Mouse (Mus musculus): Measurements from ENCODE around the gene Olfr764-ps1. TPM values are rescaled to one million over a fixed set of nuclear protein-coding genes. Genes with fewer than 3 reads are reported as not detected.
A peak's percentile ranks its signal among the peaks of the same experiment; 100 is the strongest.
"Not testable (repeated sequence)": the region's sequence is repeated elsewhere in the genome, so short reads cannot be mapped to it uniquely, and the experiment has no call there.

Olfr764-ps1 gene
- total RNA-seq (2021), result not detected in 2 replicates
- long read RNA-seq, result 0 reads

GRCm38 (mm10) chr10:129039796-129040195, at the start of gene Olfr764-ps1:
Gene Olfr764-ps1, minus strand, starts transcription at chr10:129039896.
- no peak for DNase-seq

- DNase-seq, result not testable (repeated sequence)
Observed at GRCm38 (mm10) chr10:129082810-129083209, 43.1 kb upstream of the Olfr764-ps1 start, which contains the start of gene Olfr767. Gene Olfr767, minus strand, starts transcription at chr10:129082910.

GRCm38 (mm10) chr10:129068877-129069276, 29.2 kb upstream of the Olfr764-ps1 start, which contains the start of gene Olfr766-ps1:
Gene Olfr766-ps1, minus strand, starts transcription at chr10:129068977.
- DNase-seq, result no peak

GRCm38 (mm10) chr10:129049898-129050297, 10.2 kb upstream of the Olfr764-ps1 start, which contains the start of gene Olfr765:
Gene Olfr765, minus strand, starts transcription at chr10:129049998.
- not testable (repeated sequence) for DNase-seq

DNA sequence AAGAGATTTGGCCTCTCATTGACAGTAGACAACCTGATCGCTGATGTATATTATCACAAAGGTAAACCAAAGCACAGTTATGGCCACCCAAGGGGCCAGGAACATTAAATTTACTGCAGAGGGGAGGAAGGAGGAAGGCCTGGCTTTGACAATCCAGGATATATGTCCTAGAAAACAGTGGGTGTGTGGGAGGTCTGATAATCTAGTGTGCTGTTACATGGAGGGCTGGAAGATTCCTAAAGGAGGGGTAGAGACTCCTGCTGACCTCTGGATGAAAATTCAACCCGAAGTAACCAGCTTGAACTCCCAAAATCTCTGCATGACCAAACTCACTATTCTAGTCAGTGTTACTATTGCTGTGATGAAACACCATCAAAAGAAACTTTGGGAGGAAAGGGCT, 11.4 kb downstream of the Olfr764-ps1 start:
- no peak for DNase-seq

GRCm38 (mm10) chr10:129026018-129026662, 13.6 kb downstream of the Olfr764-ps1 start:
- peak; percentile 31 for DNase-seq

DNA sequence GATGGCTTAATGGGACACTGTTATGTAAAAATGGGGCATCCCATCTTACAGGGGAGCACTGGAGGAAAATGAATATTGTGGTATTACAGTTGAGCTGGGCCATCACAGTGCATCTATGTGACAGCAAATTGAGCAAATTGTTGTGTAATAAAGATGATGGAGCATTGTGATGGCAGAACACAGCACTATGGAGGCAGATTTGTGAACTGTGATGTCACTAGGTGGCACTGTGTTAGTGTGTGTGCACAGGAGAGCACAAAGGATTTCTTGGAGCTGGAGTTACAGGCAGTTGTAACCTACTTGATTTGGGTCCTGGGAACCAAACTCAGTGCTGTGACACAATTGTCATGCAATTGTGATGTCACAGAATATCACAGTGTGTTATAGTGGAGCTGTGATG, 16.4 kb downstream of the Olfr764-ps1 start:
- DNase-seq, result no peak

DNA sequence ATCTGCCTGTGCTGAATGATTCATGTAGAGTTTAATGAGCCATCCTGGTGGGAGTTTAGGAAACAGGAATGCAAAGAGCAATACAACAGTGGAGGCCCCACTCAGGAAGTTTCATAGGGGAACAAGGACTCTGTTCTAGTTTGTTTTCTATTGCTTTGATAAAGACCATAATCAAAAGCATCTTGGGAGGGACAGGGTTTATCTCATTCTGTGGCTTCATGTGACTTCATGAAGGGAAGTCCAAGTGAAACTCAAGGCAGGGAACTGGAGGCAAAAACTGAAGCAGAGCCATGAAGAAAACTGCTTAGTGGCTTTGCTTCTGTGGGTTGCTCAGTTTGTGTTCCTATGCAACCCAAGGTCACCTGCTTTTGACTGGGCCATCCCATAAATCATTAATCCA, 25.2 kb downstream of the Olfr764-ps1 start:
- DNase-seq, result no peak

GRCm38 (mm10) chr10:129011511-129011910, 28.2 kb downstream of the Olfr764-ps1 start:
- DNase-seq, result not testable (repeated sequence)

DNA sequence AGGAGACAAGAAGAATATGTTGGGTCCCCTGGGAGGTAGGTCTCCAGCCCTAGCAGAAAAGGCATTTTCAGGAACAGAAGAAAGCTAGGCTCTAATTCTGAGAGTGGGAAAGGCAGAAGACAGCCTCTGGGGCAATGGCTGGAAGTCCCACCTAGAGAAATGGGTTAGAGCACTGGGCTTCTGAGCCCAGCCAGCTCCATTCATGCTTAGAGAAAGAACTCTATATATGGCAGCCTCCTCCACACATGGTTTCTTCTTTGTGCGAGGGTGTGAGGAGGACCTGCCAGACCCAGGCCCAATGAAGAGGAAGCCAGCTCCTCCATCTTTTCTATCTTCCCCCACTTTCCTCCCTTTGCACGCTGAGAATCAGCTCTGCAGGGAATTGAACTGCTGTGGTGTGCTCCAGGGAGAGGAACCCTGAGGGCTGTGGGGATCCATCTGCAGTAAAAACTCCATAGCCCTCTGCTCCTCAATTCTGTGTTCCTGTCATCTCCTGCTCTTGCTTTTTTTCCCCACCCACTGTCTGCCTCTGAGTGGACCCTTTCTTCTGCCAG, 29.3 kb downstream of the Olfr764-ps1 start, which contains the start of gene Olfr763:
Olfr763 (plus strand) TSS at position 504 of the 554 bp plus-strand sequence.
- DNase-seq, result no peak

DNA sequence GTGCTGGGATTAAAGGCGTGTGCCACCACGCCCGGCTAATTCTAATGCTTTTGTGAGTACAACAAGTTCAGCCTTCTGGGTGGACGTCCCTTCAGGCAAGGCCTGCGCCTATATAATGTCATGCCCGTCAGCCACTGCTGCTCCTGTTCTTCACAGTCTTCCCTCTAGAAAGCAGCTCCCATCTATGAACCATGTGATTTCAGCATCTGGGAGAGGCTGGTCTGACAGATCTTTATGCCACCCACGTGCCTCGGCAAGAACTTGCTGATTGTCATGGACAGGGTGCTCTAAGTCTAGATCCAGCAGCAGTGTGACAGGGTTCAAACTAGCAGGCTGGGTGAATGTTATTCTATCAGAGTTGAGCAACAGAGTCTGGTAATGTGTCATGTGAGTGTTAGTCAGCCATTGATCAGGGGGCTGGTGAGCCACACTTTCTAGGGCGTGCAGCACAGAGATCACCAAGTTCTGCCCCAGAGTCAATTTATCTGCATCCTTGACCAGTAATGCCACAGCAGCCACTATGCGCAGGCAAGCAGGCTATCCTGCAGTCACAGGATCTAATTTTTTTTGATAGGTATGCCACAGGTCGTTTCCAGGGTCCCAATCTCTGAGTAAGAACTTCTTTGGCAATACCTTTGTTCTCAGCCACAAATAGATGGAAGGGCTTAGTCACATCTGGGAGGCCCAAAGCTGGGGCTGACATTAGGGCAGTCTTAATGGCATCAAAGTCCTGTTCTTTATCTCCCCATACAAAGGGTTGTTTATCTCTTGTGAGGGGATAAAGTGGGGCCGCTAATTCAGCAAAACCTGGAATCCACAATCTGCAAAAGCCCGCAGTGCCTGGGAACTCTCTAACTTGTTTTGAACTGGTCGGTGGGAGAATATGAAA, 35.4 kb downstream of the Olfr764-ps1 start:
- DNase-seq, result no peak

DNA sequence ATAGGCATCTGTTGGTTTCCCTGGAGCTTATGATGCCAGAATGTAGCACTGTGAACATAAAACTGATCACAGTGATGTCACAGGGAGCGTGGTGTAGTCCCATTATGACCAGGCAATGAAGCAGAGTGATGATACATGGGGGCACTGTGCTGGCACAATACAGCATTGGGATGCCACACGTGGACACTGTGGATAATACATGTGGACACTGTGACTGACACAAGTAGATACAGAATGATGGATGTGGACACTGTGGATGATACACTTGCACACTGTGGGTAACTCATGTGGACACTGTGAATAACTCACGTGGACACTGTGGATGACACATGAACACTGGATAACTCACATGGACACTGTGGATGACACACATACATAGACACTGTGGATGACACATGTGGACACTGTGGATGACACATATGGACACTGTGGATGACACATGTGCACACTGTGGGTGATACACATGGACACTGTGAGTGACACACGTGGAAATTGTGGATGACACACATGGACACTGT, 43.1 kb downstream of the Olfr764-ps1 start:
- no peak for DNase-seq

DNA sequence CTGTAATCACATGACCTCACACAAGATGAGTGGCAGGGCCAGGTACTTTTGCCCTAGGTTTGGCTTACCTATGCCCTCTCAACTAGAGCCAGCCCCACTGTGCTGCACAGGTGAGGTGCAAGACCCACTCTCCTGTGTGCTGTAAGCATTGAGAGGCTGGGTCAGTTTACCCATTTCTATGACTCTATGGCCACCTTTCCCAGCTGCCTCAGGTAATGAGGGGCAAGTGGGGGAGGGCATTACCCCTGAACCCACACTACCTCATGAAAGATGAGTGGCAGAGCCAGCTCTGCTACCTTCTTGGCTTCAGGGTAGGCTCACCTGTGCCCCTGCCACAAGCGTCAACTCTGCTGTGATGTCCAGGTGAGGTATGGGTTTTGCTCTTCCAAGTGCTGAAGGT, 43.9 kb downstream of the Olfr764-ps1 start:
- DNase-seq, result no peak

GRCm38 (mm10) chr10:128990994-128991393, 48.7 kb downstream of the Olfr764-ps1 start:
- DNase-seq, result no peak

- not testable (repeated sequence) for DNase-seq
Observed at GRCm38 (mm10) chr10:128990129-128990850, 49.4 kb downstream of the Olfr764-ps1 start.

- not testable (repeated sequence) for DNase-seq
Observed at GRCm38 (mm10) chr10:128989131-128989530, 50.6 kb downstream of the Olfr764-ps1 start, which contains the start of gene Olfr9. Gene Olfr9, plus strand, starts transcription at chr10:128989431.

Other genes starting within 250 kb of the Olfr764-ps1 start
- gene Mmp19, start 249.0 kb downstream of the Olfr764-ps1 start, total RNA-seq (2021), result 38.6 and 46.9 TPM in 2 replicates
- 57.1 and 79.6 TPM in 2 replicates for gene Dnajc14, start 235.8 kb downstream of the Olfr764-ps1 start, total RNA-seq (2021)
- gene Tmem198b, start 235.5 kb downstream of the Olfr764-ps1 start, total RNA-seq (2021), result 8.8 and 13.8 TPM in 2 replicates
- 54.6 and 63.2 TPM in 2 replicates for gene Sarnp, start 222.6 kb downstream of the Olfr764-ps1 start, total RNA-seq (2021)
- 48.5 and 49.1 TPM in 2 replicates for gene Ormdl2, start 218.3 kb downstream of the Olfr764-ps1 start, total RNA-seq (2021)
- gene Gdf11, start 148.2 kb downstream of the Olfr764-ps1 start, total RNA-seq (2021), result 1.5 and 1.9 TPM in 2 replicates
- 238 and 302 TPM in 2 replicates for gene Cd63, start 138.9 kb downstream of the Olfr764-ps1 start, total RNA-seq (2021)
- 7.7 and 15.9 TPM in 2 replicates for gene Rdh5, start 117.0 kb downstream of the Olfr764-ps1 start, total RNA-seq (2021)
- gene Bloc1s1, start 115.9 kb downstream of the Olfr764-ps1 start, total RNA-seq (2021), result 189 and 195 TPM in 2 replicates
- gene Itga7, start 106.1 kb downstream of the Olfr764-ps1 start, total RNA-seq (2021), result 9.6 and 10.2 TPM in 2 replicates
- gene Mettl7b, start 78.9 kb downstream of the Olfr764-ps1 start, total RNA-seq (2021), result 5.7 TPM in 1 of 2 replicates, not detected in the other
- gene Olfr9, start 50.5 kb downstream of the Olfr764-ps1 start, total RNA-seq (2021), result not detected in 2 replicates
- not detected in 2 replicates for gene Olfr763, start 29.1 kb downstream of the Olfr764-ps1 start, total RNA-seq (2021)
- gene Olfr765, start 10.1 kb upstream of the Olfr764-ps1 start, total RNA-seq (2021), result not detected in 2 replicates
- gene Olfr766-ps1, start 29.1 kb upstream of the Olfr764-ps1 start, total RNA-seq (2021), result not detected in 2 replicates
- not detected in 2 replicates for gene Olfr767, start 43.0 kb upstream of the Olfr764-ps1 start, total RNA-seq (2021)
- gene Olfr768, start 59.5 kb upstream of the Olfr764-ps1 start, total RNA-seq (2021), result not detected in 2 replicates
- gene Olfr769, start 78.0 kb upstream of the Olfr764-ps1 start, total RNA-seq (2021), result not detected in 2 replicates
- not detected in 2 replicates for gene Olfr770, start 99.1 kb upstream of the Olfr764-ps1 start, total RNA-seq (2021)
- not detected in 2 replicates for gene Olfr771, start 124.9 kb upstream of the Olfr764-ps1 start, total RNA-seq (2021)
- gene Olfr772, start 138.0 kb upstream of the Olfr764-ps1 start, total RNA-seq (2021), result not detected in 2 replicates
- not detected in 2 replicates for gene Olfr773, start 147.5 kb upstream of the Olfr764-ps1 start, total RNA-seq (2021)
- gene Olfr774, start 196.3 kb upstream of the Olfr764-ps1 start, total RNA-seq (2021), result not detected in 2 replicates
- not detected in 2 replicates for gene Olfr775, start 208.5 kb upstream of the Olfr764-ps1 start, total RNA-seq (2021)
- not detected in 2 replicates for gene Olfr776, start 219.2 kb upstream of the Olfr764-ps1 start, total RNA-seq (2021)
- gene Olfr777, start 231.6 kb upstream of the Olfr764-ps1 start, total RNA-seq (2021), result not detected in 2 replicates